Mouse (Mus musculus): ENCODE measurements around the gene Ccdc97.

The Ccdc97 gene

GRCm38 (mm10) chr7:25688810-25689586 lies 29.9 kb downstream of the Ccdc97 start:
- DNase-seq (ENCODE audit: low spot score) = peak; percentile 71

- peak; percentile 14 for DNase-seq (ENCODE audit: low spot score)
These were observed 31.0 kb downstream of the Ccdc97 start for GRCm38 (mm10) chr7:25687811-25688401.

GRCm38 (mm10) chr7:25686680-25687531 lies 32.0 kb downstream of the Ccdc97 start, which contains the start of gene Tgfb1:
Gene Tgfb1, plus strand, starts transcription at chr7:25687002.
- DNase-seq (ENCODE audit: low spot score) = peak; percentile 64

GRCm38 (mm10) chr7:25685926-25686470 lies 32.9 kb downstream of the Ccdc97 start:
- DNase-seq (ENCODE audit: low spot score) = no peak

- DNase-seq (ENCODE audit: low spot score) = no peak
These were observed 34.2 kb downstream of the Ccdc97 start for GRCm38 (mm10) chr7:25684659-25685058.

GRCm38 (mm10) chr7:25683474-25684180 lies 35.3 kb downstream of the Ccdc97 start:
- DNase-seq (ENCODE audit: low spot score) = no peak

- DNase-seq (ENCODE audit: low spot score) = no peak
These were observed 37.3 kb downstream of the Ccdc97 start for GRCm38 (mm10) chr7:25681341-25682231.

- DNase-seq (ENCODE audit: low spot score) = peak; percentile 94
These were observed 38.2 kb downstream of the Ccdc97 start, which contains the start of gene B9d2 for GRCm38 (mm10) chr7:25680514-25681258. Gene B9d2, plus strand, starts transcription at chr7:25680780.

- peak; percentile 47 for DNase-seq (ENCODE audit: low spot score)
These were observed 38.9 kb downstream of the Ccdc97 start for GRCm38 (mm10) chr7:25679971-25680370.

- DNase-seq (ENCODE audit: low spot score) = no peak
These were observed 41.9 kb downstream of the Ccdc97 start for GRCm38 (mm10) chr7:25677013-25677412.

- peak; percentile 89 for DNase-seq (ENCODE audit: low spot score)
These were observed 42.7 kb downstream of the Ccdc97 start for GRCm38 (mm10) chr7:25676085-25676781.

GRCm38 (mm10) chr7:25675405-25675804 lies 43.5 kb downstream of the Ccdc97 start:
- DNase-seq (ENCODE audit: low spot score) = no peak

- DNase-seq (ENCODE audit: low spot score) = no peak
These were observed 44.1 kb downstream of the Ccdc97 start, which contains the start of gene Tmem91 for GRCm38 (mm10) chr7:25674719-25675300. Gene Tmem91, minus strand, starts transcription at chr7:25675166.

GRCm38 (mm10) chr7:25674297-25674696 lies 44.6 kb downstream of the Ccdc97 start:
- DNase-seq (ENCODE audit: low spot score) = no peak

GRCm38 (mm10) chr7:25672442-25672841 lies 46.4 kb downstream of the Ccdc97 start:
- no peak for DNase-seq (ENCODE audit: low spot score)

- DNase-seq (ENCODE audit: low spot score) = no peak
These were observed 47.2 kb downstream of the Ccdc97 start for GRCm38 (mm10) chr7:25671686-25672085.

- DNase-seq (ENCODE audit: low spot score) = no peak
These were observed 48.8 kb downstream of the Ccdc97 start for GRCm38 (mm10) chr7:25670096-25670495.

- DNase-seq (ENCODE audit: low spot score) = no peak
These were observed 49.3 kb downstream of the Ccdc97 start for GRCm38 (mm10) chr7:25669631-25670030.

- no peak for DNase-seq (ENCODE audit: low spot score)
These were observed 49.7 kb downstream of the Ccdc97 start for GRCm38 (mm10) chr7:25669158-25669557.

Data from adipocyte (in vitro differentiated cells).